In the genomic region with DNA sequence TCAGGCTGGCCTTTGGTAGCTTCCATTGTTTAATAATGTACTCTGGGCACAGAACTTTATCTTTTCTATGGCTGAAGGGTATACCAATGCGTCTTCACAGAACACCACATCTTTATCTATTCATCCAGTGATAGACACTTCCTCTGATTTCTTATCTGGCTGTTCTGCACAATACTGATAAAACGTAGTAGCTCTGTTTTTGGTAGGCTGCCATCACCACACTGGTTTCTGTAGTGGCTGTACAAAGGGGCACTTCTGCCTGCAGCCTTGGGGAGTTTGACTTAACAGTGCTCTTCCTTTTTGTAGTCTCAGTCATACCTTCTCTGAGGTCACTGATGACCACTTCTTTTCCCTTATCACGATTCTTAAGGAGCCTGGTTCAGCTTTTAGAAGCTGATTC, we compare ENCODE assay signal across 14 mouse cellular contexts.
"Had no signal": no experiment of that assay in that cellular context is flagged by ENCODE, and none has a peak within 500 bp of the region (broad histone marks: within the 10 kb centered on the region; RNA-seq: fewer than 3 reads in every experiment).

No protein-coding gene starts in this region.

- ATAC-seq: intestine, embryonic 16.5 days; midbrain, embryonic 15.5 days had no signal

- H3K4me1 ChIP-seq: kidney, embryonic 15.5 days; liver, embryonic 15.5 days; midbrain, embryonic 15.5 days had no signal

- H3K9ac ChIP-seq: kidney, embryonic 15.5 days; liver, embryonic 15.5 days; lung, embryonic 14.5 days; midbrain, embryonic 15.5 days; neural tube, embryonic 12.5 days had no signal

- H3K4me3 ChIP-seq: kidney, embryonic 15.5 days; left cerebral cortex, adult 2 months; limb, embryonic 10.5 days; liver, embryonic 15.5 days; midbrain, embryonic 10.5 days; midbrain, embryonic 15.5 days; neural tube, embryonic 12.5 days had no signal

- H3K27me3 ChIP-seq: liver, embryonic 15.5 days; midbrain, embryonic 15.5 days; neural tube, embryonic 12.5 days had no signal

- H3K27ac ChIP-seq: kidney, embryonic 15.5 days; left cerebral cortex, adult 2 months; limb, embryonic 10.5 days; liver, embryonic 15.5 days; macrophage; midbrain, embryonic 10.5 days; midbrain, embryonic 15.5 days; neural tube, embryonic 12.5 days had no signal

- DNase-seq: kidney, adult 2 months; kidney, postnatal 25 days; lung, embryonic 14.5 days; retina, postnatal 1 day; thymus, postnatal 36 days had no signal

- H3K9me3 ChIP-seq: kidney, embryonic 15.5 days; limb, embryonic 10.5 days; liver, embryonic 15.5 days; midbrain, embryonic 10.5 days; midbrain, embryonic 15.5 days; neural tube, embryonic 12.5 days had no signal

- H3K36me3 ChIP-seq: kidney, embryonic 15.5 days; limb, embryonic 10.5 days; liver, embryonic 15.5 days; midbrain, embryonic 10.5 days; midbrain, embryonic 15.5 days; neural tube, embryonic 12.5 days had no signal
